Mouse (Mus musculus) cerebellum, adult 2 months (tissue): ENCODE results near the gene Ccnl1. TPM values are rescaled to one million over a fixed set of nuclear protein-coding genes. Genes with fewer than 3 reads are reported as not detected.

ENCODE experiments used
- DNase-seq, 2 experiments: peaks; one replicate each; pipeline ENCODE4 v3.0.0; 2021
- H3K27ac ChIP-seq: fragments of 200-500 bp; 2 replicates; pipeline ENCODE4 v1.5.1; 2012; ENCODE audit warnings: low read length, control low read depth, inconsistent platforms; ENCODE audit not compliant: insufficient read depth
- H3K27me3 ChIP-seq: fragments of 200-500 bp; 2 replicates; pipeline ENCODE4 v1.6.1; 2012; ENCODE audit warnings: inconsistent platforms, mild to moderate bottlenecking, low read length, moderate library complexity; ENCODE audit not compliant: control insufficient read depth, insufficient read depth
- H3K4me1 ChIP-seq: fragments of 200-500 bp; 2 replicates; pipeline ENCODE4 v1.6.1; 2011; ENCODE audit warnings: low read length; ENCODE audit not compliant: control insufficient read depth, insufficient read depth
- H3K4me3 ChIP-seq: fragments of 200-500 bp; replicated peaks from 2 replicates; pipeline ENCODE3; 2011; ENCODE audit warnings: mild to moderate bottlenecking, low read depth, low read length, control low read depth; ENCODE audit not compliant: insufficient read depth
- CTCF ChIP-seq: fragments of 200-500 bp; IDR thresholded peaks from 2 replicates; pipeline ENCODE4 v1.5.1; 2011; ENCODE audit warnings: low read depth, mild to moderate bottlenecking, control low read depth, low read length, moderate library complexity, borderline replicate concordance; ENCODE audit not compliant: insufficient read depth
- POLR2A ChIP-seq: fragments of 200-500 bp; IDR thresholded peaks from 2 replicates; pipeline ENCODE4 v1.6.1; 2011; ENCODE audit warnings: low read length, control low read depth, borderline replicate concordance; ENCODE audit not compliant: insufficient read depth
- WGBS: fragments of 180-500 bp; shearing (Covaris S2); methylation state at CpG from one replicate; pipeline ENCODE4 v1.1.7; 2018; 5-methylcytosine and 5-hydroxymethylcytosine counted together
- polyA plus RNA-seq: library from polyadenylated mRNA; depleted of rRNA; stranded (reverse); fragments of >200 nt; gene quantifications from 2 replicates; pipeline ENCODE4 v1.2.3, GENCODE M21; 2012

Gene Ccnl1
- polyA plus RNA-seq, 1 experiment = 85.6 TPM

- Histone ChIP-seq H3K27me3 (no peaks in the 10 kb centered on the region), H3K27ac (no peak overlapping the region), H3K4me3 (no peak overlapping the region), H3K4me1 (peaks cover 2% of the 10 kb centered on the region; the same call in 1 of the 2 replicates)
- 79% methylated on average over 4 of the region's 4 CpGs for WGBS
- no peak for TF ChIP-seq CTCF
- TF ChIP-seq POLR2A = no peak
- DNase-seq = no peak
These were observed 32.5 kb upstream of the Ccnl1 start for GRCm38 (mm10) chr3:65990524-65990923.

- H3K4me3 ChIP-seq = no peak overlapping the region
- H3K4me1 ChIP-seq = peaks cover 2% of the 10 kb centered on the region; the same call in 1 of the 2 replicates
- WGBS = 59% methylated on average over 8 of the region's 8 CpGs
- DNase-seq = no peak
- H3K27ac ChIP-seq = no peak overlapping the region
- TF ChIP-seq POLR2A (no peak), CTCF (no peak)
- H3K27me3 ChIP-seq = no peaks in the 10 kb centered on the region
These were observed 30.9 kb upstream of the Ccnl1 start for GRCm38 (mm10) chr3:65988711-65989495.

GRCm38 (mm10) chr3:65976296-65976695 is 18.2 kb upstream of the Ccnl1 start:
- Histone ChIP-seq H3K4me1 (peaks cover 2% of the 10 kb centered on the region; the same call in 1 of the 2 replicates), H3K27me3 (no peaks in the 10 kb centered on the region), H3K4me3 (no peak overlapping the region), H3K27ac (no peak overlapping the region)
- TF ChIP-seq POLR2A (no peak), CTCF (no peak)
- no peak for DNase-seq
- WGBS = 80% methylated on average over 3 of the region's 3 CpGs

- DNase-seq = peak; percentile 38 to 42
- Histone ChIP-seq H3K4me1 (peaks cover 2% of the 10 kb centered on the region; the same call in 1 of the 2 replicates), H3K27ac (peak overlapping the region; percentile 56; the same call in 1 of the 2 replicates), H3K4me3 (no peak overlapping the region), H3K27me3 (no peaks in the 10 kb centered on the region)
- no peak for TF ChIP-seq POLR2A
- TF ChIP-seq CTCF = no peak
- 2% methylated on average over 5 of the region's 5 CpGs for WGBS
These were observed 17.3 kb upstream of the Ccnl1 start for GRCm38 (mm10) chr3:65975317-65975716.

GRCm38 (mm10) chr3:65974232-65975058 is 16.4 kb upstream of the Ccnl1 start:
- Histone ChIP-seq H3K27ac (peak overlapping the region; percentile 76), H3K4me1 (peaks cover 2% of the 10 kb centered on the region; the same call in 1 of the 2 replicates), H3K27me3 (no peaks in the 10 kb centered on the region), H3K4me3 (peak overlapping the region; percentile 69)
- peak; percentile 99 to 100 for DNase-seq
- peak; percentile 94 for TF ChIP-seq POLR2A
- TF ChIP-seq CTCF = no peak
- under 1% methylated on average over 43 of the region's 43 CpGs for WGBS

- Histone ChIP-seq H3K4me1 (peaks cover 2% of the 10 kb centered on the region; the same call in 1 of the 2 replicates), H3K4me3 (peak overlapping the region; percentile 69), H3K27ac (peak overlapping the region; percentile 76), H3K27me3 (no peaks in the 10 kb centered on the region)
- 23% methylated on average over 8 of the region's 8 CpGs for WGBS
- no peak for TF ChIP-seq POLR2A
- TF ChIP-seq CTCF = no peak
- no peak for DNase-seq
These were observed 15.6 kb upstream of the Ccnl1 start for GRCm38 (mm10) chr3:65973501-65974231.

GRCm38 (mm10) chr3:65969196-65969595 is 11.1 kb upstream of the Ccnl1 start:
- Histone ChIP-seq H3K4me1 (peaks cover 2% of the 10 kb centered on the region; the same call in 1 of the 2 replicates), H3K4me3 (no peak overlapping the region), H3K27ac (no peak overlapping the region), H3K27me3 (no peaks in the 10 kb centered on the region)
- TF ChIP-seq CTCF (no peak), POLR2A (no peak)
- 94% methylated on average over 3 of the region's 3 CpGs for WGBS
- DNase-seq = no peak
